Mouse (Mus musculus): ENCODE measurements around the gene Strada.

GRCm38 (mm10) chr11:106122221-106122620 lies 79.7 kb downstream of the Strada start:
- TF ChIP-seq CTCF (IDR thresholded peaks at IDR 0.05; ENCODE audit: extremely low read depth, insufficient read depth, insufficient read length, insufficient replicate concordance): no peak
- TF ChIP-seq POLR2A (IDR thresholded peaks at IDR 0.05; ENCODE audit: low read depth, low read length): no peak

Data from spleen, adult 2 months (tissue).